ENCODE assay signal across 9 mouse cellular contexts in genomic region chr12:79092569-79092968, GRCm38 (mm10). TPM values are rescaled to one million over a fixed set of nuclear protein-coding genes. Genes with fewer than 3 reads are reported as not detected.
DNase-seq lines count a peak whose midpoint lies in the region; ATAC-seq and TF ChIP-seq lines count a peak whose summit lies in the region.
"Had no signal": no experiment of that assay in that cellular context is flagged by ENCODE, and none has a peak within 500 bp of the region (broad histone marks: within the 10 kb centered on the region; RNA-seq: fewer than 3 reads in every experiment).

No protein-coding gene starts in this region.

- no peaks in the 10 kb centered on the region for H3K9me3 ChIP-seq in kidney, embryonic 15.5 days (replicated peaks)
- no peaks in the 10 kb centered on the region for H3K9me3 ChIP-seq in lung, postnatal 0 days (ENCODE audit: low read length)
- H3K9me3 ChIP-seq in forebrain, embryonic 13.5 days (replicated peaks) = no peaks in the 10 kb centered on the region

- H3K9ac ChIP-seq in kidney, embryonic 15.5 days = no peak overlapping the region
- no peak overlapping the region for H3K9ac ChIP-seq in lung, postnatal 0 days (replicated peaks; ENCODE audit: low read depth)
- no peak overlapping the region for H3K9ac ChIP-seq in forebrain, embryonic 13.5 days

- 45% methylated on average over 4 of the region's 4 CpGs for WGBS in kidney, embryonic 15.5 days
- WGBS in lung, postnatal 0 days = 13% methylated on average over 4 of the region's 4 CpGs
- 12% methylated on average over 4 of the region's 4 CpGs for WGBS in spleen, adult 2 months
- WGBS in forebrain, embryonic 13.5 days = 56% methylated on average over 4 of the region's 4 CpGs

- H3K27me3 ChIP-seq in kidney, embryonic 15.5 days = no peaks in the 10 kb centered on the region
- no peaks in the 10 kb centered on the region for H3K27me3 ChIP-seq in lung, postnatal 0 days (replicated peaks; ENCODE audit: insufficient read depth, low read length)
- no peaks in the 10 kb centered on the region for H3K27me3 ChIP-seq in spleen, adult 2 months (ENCODE audit: control insufficient read depth, insufficient read depth, low read length)
- no peaks in the 10 kb centered on the region for H3K27me3 ChIP-seq in forebrain, embryonic 13.5 days

- no peak for TF ChIP-seq POLR2A in spleen, adult 2 months (IDR thresholded peaks at IDR 0.05; ENCODE audit: low read depth, low read length)

- no peak overlapping the region for H3K27ac ChIP-seq in kidney, embryonic 15.5 days
- no peak overlapping the region for H3K27ac ChIP-seq in lung, postnatal 0 days (ENCODE audit: low read length)
- H3K27ac ChIP-seq in spleen, adult 2 months (ENCODE audit: insufficient read depth, low read length) = no peak overlapping the region
- no peak overlapping the region for H3K27ac ChIP-seq in forebrain, embryonic 13.5 days
- H3K27ac ChIP-seq: macrophage had no signal

- TF ChIP-seq EP300 in lung, postnatal 0 days (IDR thresholded peaks at IDR 0.05) = no peak

- peak; percentile 77 for TF ChIP-seq CTCF in lung, postnatal 0 days (IDR thresholded peaks at IDR 0.05)
- peak; percentile 78; the same call in 1 of the 2 replicates for TF ChIP-seq CTCF in spleen, adult 2 months (IDR thresholded peaks at IDR 0.05; ENCODE audit: extremely low read depth, insufficient read depth, insufficient read length, insufficient replicate concordance)

- H3K4me3 ChIP-seq in kidney, embryonic 15.5 days (replicated peaks) = no peak overlapping the region
- H3K4me3 ChIP-seq in lung, postnatal 0 days (ENCODE audit: low read depth, low read length) = no peak overlapping the region
- H3K4me3 ChIP-seq in spleen, adult 2 months (ENCODE audit: extremely low read depth, insufficient read depth, insufficient read length) = no peak overlapping the region
- H3K4me3 ChIP-seq in forebrain, embryonic 13.5 days = no peak overlapping the region

- no peaks in the 10 kb centered on the region for H3K36me3 ChIP-seq in kidney, embryonic 15.5 days
- H3K36me3 ChIP-seq in lung, postnatal 0 days (ENCODE audit: insufficient read depth, low read length) = no peaks in the 10 kb centered on the region
- no peaks in the 10 kb centered on the region for H3K36me3 ChIP-seq in spleen, adult 2 months (ENCODE audit: control insufficient read depth, insufficient read depth, low read length)
- H3K36me3 ChIP-seq in forebrain, embryonic 13.5 days (ENCODE audit: poor library complexity, severe bottlenecking) = no peaks in the 10 kb centered on the region

- peak; percentile 81 for DNase-seq in kidney, adult 11 months
- peak; percentile 70 for DNase-seq in T-cell, adult 2 months (ENCODE audit: low spot score)
- DNase-seq in kidney, postnatal 36 days = peak; percentile 77 to 83
- peak; percentile 71 for DNase-seq in lung, postnatal 0 days (ENCODE audit: low spot score)
- DNase-seq in spleen, adult 2 months (ENCODE audit: low read depth in 1 of 2, low spot score in 2 of 2) = peak; percentile 33 to 74

- no peak overlapping the region for H3K4me2 ChIP-seq in kidney, embryonic 15.5 days
- no peak overlapping the region for H3K4me2 ChIP-seq in lung, postnatal 0 days (replicated peaks; ENCODE audit: low read depth, low read length)
- no peak overlapping the region for H3K4me2 ChIP-seq in forebrain, embryonic 13.5 days

- peaks cover 9% of the 10 kb centered on the region for H3K4me1 ChIP-seq in kidney, embryonic 15.5 days
- H3K4me1 ChIP-seq in lung, postnatal 0 days (ENCODE audit: insufficient read depth, low read depth, low read length) = 0 out of 2 replicates have a peak, but pooled peaks cover 3% of the 10 kb centered on the region
- no peaks in the 10 kb centered on the region for H3K4me1 ChIP-seq in spleen, adult 2 months (ENCODE audit: control insufficient read depth, insufficient read depth, insufficient read length)
- H3K4me1 ChIP-seq in forebrain, embryonic 13.5 days = peaks cover 9% of the 10 kb centered on the region

- no peak for ATAC-seq in kidney, embryonic 15.5 days (replicated peaks; ENCODE audit: low FRiP score)
- peak; percentile 39; the same call in 1 of the 2 replicates for ATAC-seq in frontal cortex, adult (ENCODE audit: low TSS enrichment)
- ATAC-seq in lung, postnatal 0 days = peak; percentile 58
- no peak for ATAC-seq in forebrain, embryonic 13.5 days

RNA-seq across cellular contexts. Expression of gene Pigh, which starts 3.1 kb away (rescaled TPM):
- polyA plus RNA-seq in kidney, embryonic 15.5 days (2015; fragmentation: Nextera tagmentation; extraction: Ambion mirVana) = 31.7 and 36.2 TPM in 2 replicates
- polyA plus RNA-seq in lung, postnatal 0 days (2015; fragmentation: Nextera tagmentation; extraction: Ambion mirVana) = 14.8 and 15.7 TPM in 2 replicates
- 9.0 and 14.9 TPM in 2 replicates for polyA plus RNA-seq in spleen, adult 2 months (2012; rRNA removed)
- 24.3 and 27.2 TPM in 2 replicates for polyA plus RNA-seq in forebrain, embryonic 13.5 days (2015; fragmentation: Nextera tagmentation; extraction: Ambion mirVana)

RNA-seq across cellular contexts. Expression of gene Arg2, which starts 38.0 kb away (rescaled TPM):
- 13.2 and 14.6 TPM in 2 replicates for polyA plus RNA-seq in kidney, embryonic 15.5 days (2015; fragmentation: Nextera tagmentation; extraction: Ambion mirVana)
- polyA plus RNA-seq in lung, postnatal 0 days (2015; fragmentation: Nextera tagmentation; extraction: Ambion mirVana) = 19.1 and 24.8 TPM in 2 replicates
- 0.47 and 0.76 TPM in 2 replicates for polyA plus RNA-seq in spleen, adult 2 months (2012; rRNA removed)
- polyA plus RNA-seq in forebrain, embryonic 13.5 days (2015; fragmentation: Nextera tagmentation; extraction: Ambion mirVana) = 11.6 and 15.7 TPM in 2 replicates

Comparison
In these comparisons a context has a peak if more than half of its experiments do, and no peak if none do; other contexts are left out.
1. ATAC-seq: peak in frontal cortex, adult (single experiment) and lung, postnatal 0 days (single experiment); none in kidney, embryonic 15.5 days (single experiment) and forebrain, embryonic 13.5 days (single experiment).
2. Peak in every context shown above with its lines, with median percentiles within 50 percentile points of each other: DNase-seq.